Mouse (Mus musculus): ENCODE measurements at regions not wholly inside any gene's neighbourhood (a gene's known extent, or its start where the extent isn't known, plus 50 kb on each side); places are given as distances from the start of the nearest gene placed in this dataset.

GRCm38 (mm10) chr3:121884328-121885248 lies 67.8 kb upstream of the Arhgap29 start:
- no peaks in the 10 kb centered on the region for H3K27me3 ChIP-seq (ENCODE audit: control insufficient read depth, insufficient read depth, low read length)
- H3K9ac ChIP-seq (replicated peaks): no peak overlapping the region
- H3K36me3 ChIP-seq (replicated peaks; ENCODE audit: control insufficient read depth, insufficient read depth, low read depth): no peaks in the 10 kb centered on the region
- ATAC-seq (ENCODE audit: insufficient read depth) (peak; percentile 8; the same call in 1 of the 2 replicates), DNase-seq (ENCODE audit: low read depth in 3 of 3, low spot score in 3 of 3) (peak; percentile 85 to 87 (median 86))
- no peak for TF ChIP-seq EP300 (IDR thresholded peaks at IDR 0.05; ENCODE audit: low read depth)
- peak; percentile 87 for TF ChIP-seq CTCF (IDR thresholded peaks at IDR 0.05; ENCODE audit: low read depth)
- H3K27ac ChIP-seq: no peak overlapping the region
- WGBS (ENCODE audit: insufficient replicate concordance): 17% methylated on average over 18 of the region's 18 CpGs
- 0 out of 2 replicates have a peak overlapping the region, but pooled peaks have one; percentile 13 for H3K4me2 ChIP-seq (ENCODE audit: low read depth)
- no peaks in the 10 kb centered on the region for H3K9me3 ChIP-seq (ENCODE audit: control insufficient read depth, low read length)
- no peaks in the 10 kb centered on the region; a peak in 1 of 4 replicates for H3K4me1 ChIP-seq (replicated peaks; ENCODE audit: control insufficient read depth in 2 of 2, insufficient read depth in 2 of 2, low read length in 1 of 2)
- H3K4me3 ChIP-seq (ENCODE audit: insufficient read depth in 1 of 2, low read depth in 2 of 2, low read length in 2 of 2): no peak overlapping the region

DNA sequence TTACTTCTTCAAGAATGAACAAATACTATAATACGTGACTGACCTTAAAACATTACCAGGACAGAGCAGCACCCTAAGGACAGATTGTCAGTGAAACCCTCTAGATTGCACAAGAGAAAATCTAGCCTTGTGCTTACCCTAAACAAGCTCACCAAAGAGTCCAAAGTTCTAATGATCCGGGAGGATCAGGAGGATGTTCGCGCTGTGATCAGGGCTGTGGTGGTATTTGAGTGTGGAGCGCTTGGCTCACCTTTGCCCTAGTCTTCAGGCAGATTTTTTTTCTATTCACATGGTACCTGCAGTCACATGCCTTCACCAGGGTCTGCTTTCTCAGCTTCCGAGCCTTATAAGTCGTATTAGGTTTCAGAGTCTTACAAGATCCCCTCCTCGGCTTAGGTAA lies 65.3 kb upstream of the Abcd3 start:
- TF ChIP-seq EP300 (IDR thresholded peaks at IDR 0.05; ENCODE audit: low read depth): 0 out of 2 replicates have a peak, but pooled peaks have one; percentile 10
- TF ChIP-seq CTCF (IDR thresholded peaks at IDR 0.05; ENCODE audit: low read depth): no peak
- ATAC-seq (ENCODE audit: insufficient read depth): peak; percentile 61
- no peaks in the 10 kb centered on the region for H3K27me3 ChIP-seq (ENCODE audit: control insufficient read depth, insufficient read depth, low read length)
- H3K4me2 ChIP-seq (ENCODE audit: low read depth): no peak overlapping the region
- no peak overlapping the region for H3K4me3 ChIP-seq (ENCODE audit: insufficient read depth in 1 of 2, low read depth in 2 of 2, low read length in 2 of 2)
- peak in 1 of 3 experiments; percentile 28 for DNase-seq (ENCODE audit: low read depth in 3 of 3, low spot score in 3 of 3)
- no peak overlapping the region for H3K9ac ChIP-seq (replicated peaks)
- no peaks in the 10 kb centered on the region; a peak in 1 of 4 replicates for H3K4me1 ChIP-seq (replicated peaks; ENCODE audit: control insufficient read depth in 2 of 2, insufficient read depth in 2 of 2, low read length in 1 of 2)
- H3K36me3 ChIP-seq (replicated peaks; ENCODE audit: control insufficient read depth, insufficient read depth, low read depth): no peaks in the 10 kb centered on the region
- H3K27ac ChIP-seq: no peak overlapping the region
- H3K9me3 ChIP-seq (ENCODE audit: control insufficient read depth, low read length): no peaks in the 10 kb centered on the region
- WGBS (ENCODE audit: insufficient replicate concordance): 67% methylated on average over 8 of the region's 8 CpGs

DNA sequence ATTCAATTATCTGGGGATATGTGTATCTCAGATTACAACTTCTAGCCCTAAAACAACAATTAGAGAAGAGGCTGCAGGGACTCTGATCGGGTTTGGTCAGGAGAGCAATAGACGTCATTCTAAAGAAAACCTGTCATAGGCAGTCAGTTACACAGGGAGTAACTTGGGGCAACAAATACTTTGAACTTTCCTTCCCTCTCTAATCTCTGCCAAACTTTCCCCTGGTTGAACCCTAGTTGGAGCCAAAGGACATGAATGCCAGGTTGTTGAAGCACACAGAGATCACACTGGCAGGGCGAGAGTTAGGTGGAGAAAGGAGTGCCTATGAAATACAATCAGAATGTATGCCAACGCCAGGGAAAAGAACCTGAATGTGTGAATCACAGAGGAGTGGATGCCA lies 60.0 kb upstream of the Abcd3 start:
- Histone ChIP-seq H3K4me2 (ENCODE audit: low read depth) (no peak overlapping the region), H3K9me3 (ENCODE audit: control insufficient read depth, low read length) (no peaks in the 10 kb centered on the region), H3K27ac (no peak overlapping the region), H3K27me3 (ENCODE audit: control insufficient read depth, insufficient read depth, low read length) (no peaks in the 10 kb centered on the region), H3K4me1 (replicated peaks; ENCODE audit: control insufficient read depth in 2 of 2, insufficient read depth in 2 of 2, low read length in 1 of 2) (peaks cover 0 to 4% of the 10 kb centered on the region in 2 experiments; a peak in 1 of 4 replicates), H3K36me3 (replicated peaks; ENCODE audit: control insufficient read depth, insufficient read depth, low read depth) (no peaks in the 10 kb centered on the region), H3K4me3 (ENCODE audit: insufficient read depth in 1 of 2, low read depth in 2 of 2, low read length in 2 of 2) (no peak overlapping the region), H3K9ac (replicated peaks) (no peak overlapping the region)
- ATAC-seq (ENCODE audit: insufficient read depth) (no peak), DNase-seq (ENCODE audit: low read depth in 3 of 3, low spot score in 3 of 3) (no peak)
- TF ChIP-seq CTCF (IDR thresholded peaks at IDR 0.05; ENCODE audit: low read depth): no peak
- no peak for TF ChIP-seq EP300 (IDR thresholded peaks at IDR 0.05; ENCODE audit: low read depth)
- 55% methylated on average over 4 of the region's 4 CpGs for WGBS (ENCODE audit: insufficient replicate concordance)

DNA sequence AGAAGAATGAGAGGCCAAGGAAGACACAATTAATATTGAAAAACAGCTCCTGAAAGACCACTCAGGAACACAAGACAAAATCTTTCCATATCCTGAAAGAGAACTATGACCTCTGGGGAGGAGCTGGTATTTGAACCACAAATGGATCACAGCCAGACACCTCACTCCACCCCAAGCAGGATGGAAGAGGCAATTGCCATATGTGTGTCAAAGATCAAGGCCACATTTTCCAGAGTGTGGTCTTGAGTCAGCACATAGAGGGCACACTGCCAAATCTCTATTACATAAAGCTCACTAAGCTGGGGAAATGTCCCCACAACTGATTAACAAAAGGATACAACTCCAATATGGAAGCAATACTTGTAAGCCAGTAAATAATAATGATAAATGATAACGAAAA lies 59.5 kb upstream of the Abcd3 start:
- ATAC-seq (ENCODE audit: insufficient read depth) (no peak), DNase-seq (ENCODE audit: low read depth in 3 of 3, low spot score in 3 of 3) (no peak)
- Histone ChIP-seq H3K36me3 (replicated peaks; ENCODE audit: control insufficient read depth, insufficient read depth, low read depth) (no peaks in the 10 kb centered on the region), H3K27ac (no peak overlapping the region), H3K4me3 (ENCODE audit: insufficient read depth in 1 of 2, low read depth in 2 of 2, low read length in 2 of 2) (no peak overlapping the region), H3K9ac (replicated peaks) (no peak overlapping the region), H3K9me3 (ENCODE audit: control insufficient read depth, low read length) (no peaks in the 10 kb centered on the region), H3K4me2 (ENCODE audit: low read depth) (no peak overlapping the region), H3K27me3 (ENCODE audit: control insufficient read depth, insufficient read depth, low read length) (no peaks in the 10 kb centered on the region), H3K4me1 (replicated peaks; ENCODE audit: control insufficient read depth in 2 of 2, insufficient read depth in 2 of 2, low read length in 1 of 2) (peaks cover 0 to 4% of the 10 kb centered on the region in 2 experiments; a peak in 1 of 4 replicates)
- TF ChIP-seq CTCF (IDR thresholded peaks at IDR 0.05; ENCODE audit: low read depth) (no peak), EP300 (IDR thresholded peaks at IDR 0.05; ENCODE audit: low read depth) (no peak)
- 60% methylated on average over 1 of the region's 1 CpGs for WGBS (ENCODE audit: insufficient replicate concordance)

GRCm38 (mm10) chr3:121873572-121873971 lies 58.5 kb upstream of the Abcd3 start:
- H3K9ac ChIP-seq (replicated peaks): no peak overlapping the region
- H3K4me2 ChIP-seq (ENCODE audit: low read depth): no peak overlapping the region
- H3K36me3 ChIP-seq (replicated peaks; ENCODE audit: control insufficient read depth, insufficient read depth, low read depth): no peaks in the 10 kb centered on the region
- peaks cover 0 to 4% of the 10 kb centered on the region in 2 experiments; a peak in 1 of 4 replicates for H3K4me1 ChIP-seq (replicated peaks; ENCODE audit: control insufficient read depth in 2 of 2, insufficient read depth in 2 of 2, low read length in 1 of 2)
- no peak overlapping the region for H3K27ac ChIP-seq
- ATAC-seq (ENCODE audit: insufficient read depth) (no peak), DNase-seq (ENCODE audit: low read depth in 3 of 3, low spot score in 3 of 3) (no peak)
- TF ChIP-seq EP300 (IDR thresholded peaks at IDR 0.05; ENCODE audit: low read depth): no peak
- no peak for TF ChIP-seq CTCF (IDR thresholded peaks at IDR 0.05; ENCODE audit: low read depth)
- H3K4me3 ChIP-seq (ENCODE audit: insufficient read depth in 1 of 2, low read depth in 2 of 2, low read length in 2 of 2): no peak overlapping the region
- no peaks in the 10 kb centered on the region for H3K27me3 ChIP-seq (ENCODE audit: control insufficient read depth, insufficient read depth, low read length)
- 61% methylated on average over 2 of the region's 2 CpGs for WGBS (ENCODE audit: insufficient replicate concordance)
- H3K9me3 ChIP-seq (ENCODE audit: control insufficient read depth, low read length): no peaks in the 10 kb centered on the region

Measured in liver, embryonic 14.5 days (tissue).